Mouse (Mus musculus) mouse trophoblast stem cell (cell line): ENCODE measurements around the gene Olfr610.
"Not testable (repeated sequence)": the region's sequence is repeated elsewhere in the genome, so short reads cannot be mapped to it uniquely, and the experiment has no call there.

Experiments
- in situ Hi-C, 2 experiments: fragments of 300-500 bp; cut with MseI, MboI; formaldehyde crosslinking; loops; 2 replicates in 1 of 2; 3 replicates in 1 of 2; pipeline ENCODE4 v1.15.1; 2025

Gene Olfr610

GRCm38 (mm10) chr7:103512022-103512421, at the start of gene Olfr610:
Gene Olfr610, minus strand, starts transcription at chr7:103512122.
- in situ Hi-C loops, result no loop called here

- in situ Hi-C loops, result no loop called here
Measured at GRCm38 (mm10) chr7:103555779-103556178, 43.9 kb upstream of the Olfr610 start, which contains the start of gene Olfr615. Gene Olfr615, plus strand, starts transcription at chr7:103556079.

DNA sequence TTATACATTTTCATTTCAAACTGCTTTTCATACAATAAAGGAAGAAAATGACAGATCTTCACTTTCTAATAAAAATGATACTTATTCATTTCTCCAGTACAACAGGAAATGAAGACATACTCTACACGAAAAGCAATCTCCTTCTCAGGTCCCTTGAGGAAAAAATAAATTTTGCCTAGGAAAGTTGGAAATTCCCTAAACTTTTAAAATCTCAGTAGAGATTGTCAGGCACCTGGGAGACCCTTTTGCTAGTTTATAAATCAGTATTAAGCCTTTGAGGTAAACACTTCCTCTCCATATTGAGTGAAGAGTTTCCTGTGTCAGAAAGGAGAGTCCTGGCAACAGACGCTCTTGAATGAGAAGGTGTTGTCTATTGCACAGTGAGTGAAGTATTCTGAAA, 35.9 kb upstream of the Olfr610 start, which contains the start of gene Olfr613:
Olfr613 (plus strand) TSS at position 301 of the 400 bp plus-strand sequence.
- in situ Hi-C loops, result no loop called here

DNA sequence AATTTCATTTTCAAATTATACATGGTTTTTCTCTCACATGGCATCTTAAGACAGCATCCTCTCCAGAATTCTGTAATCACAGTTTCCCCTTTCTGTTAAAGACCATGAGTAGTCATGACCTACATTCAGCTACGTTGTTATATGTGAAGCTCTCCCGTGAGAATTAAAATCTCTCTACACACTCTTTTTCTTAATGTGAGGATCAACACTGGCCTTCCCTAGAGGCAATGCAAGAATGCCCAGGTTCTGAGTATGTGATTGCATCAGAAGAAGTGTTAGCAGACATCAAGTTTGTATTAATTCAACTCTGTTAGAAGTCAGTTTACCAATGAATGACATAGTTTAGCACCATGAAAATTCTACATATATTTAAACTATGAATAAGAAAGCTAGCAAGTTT, 30.7 kb upstream of the Olfr610 start, which contains the start of gene Olfr612:
Olfr612 (minus strand) TSS at position 101 of the 400 bp plus-strand sequence.
- in situ Hi-C loops, result not testable (repeated sequence)

GRCm38 (mm10) chr7:103520746-103521145, 8.8 kb upstream of the Olfr610 start, which contains the start of gene Olfr611:
Gene Olfr611, minus strand, starts transcription at chr7:103520846.
- in situ Hi-C loops, result not testable (repeated sequence)

DNA sequence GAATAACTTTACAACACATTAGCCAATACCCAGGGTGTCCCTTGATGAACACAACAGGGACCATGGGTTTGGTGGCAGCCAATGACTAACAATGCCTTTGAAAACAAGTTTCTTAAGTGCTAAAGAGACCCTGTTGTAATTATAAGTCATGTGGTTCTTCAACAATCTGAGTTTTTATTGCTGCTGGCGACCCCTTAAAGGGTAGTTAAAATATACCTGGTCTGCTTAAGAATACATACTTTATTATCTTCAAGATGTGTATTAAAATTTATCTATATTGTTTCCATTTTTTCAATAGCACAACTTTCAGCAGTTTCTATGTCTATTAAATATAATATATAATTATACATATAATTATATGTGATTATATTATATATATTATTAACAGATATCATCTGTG, 14.0 kb downstream of the Olfr610 start, which contains the start of gene Olfr609:
Olfr609 (minus strand) TSS at position 101 of the 400 bp plus-strand sequence.
- in situ Hi-C loops, result no loop called here

GRCm38 (mm10) chr7:103477106-103477505, 34.8 kb downstream of the Olfr610 start:
- in situ Hi-C loops, result not testable (repeated sequence)

GRCm38 (mm10) chr7:103469577-103469976, 42.3 kb downstream of the Olfr610 start, which contains the start of gene Olfr608:
Gene Olfr608, plus strand, starts transcription at chr7:103469877.
- in situ Hi-C loops, result no loop called here

GRCm38 (mm10) chr7:103460590-103460989, 51.3 kb downstream of the Olfr610 start:
- in situ Hi-C loops, result no loop called here
